Mouse (Mus musculus): ENCODE results near the gene Zc3hc1. TPM values are rescaled to one million over a fixed set of nuclear protein-coding genes. Genes with fewer than 3 reads are reported as not detected.

Zc3hc1 gene
- polyA plus RNA-seq, 1 experiment = 16.7 TPM

GRCm38 (mm10) chr6:30332262-30332661, 58.6 kb downstream of the Zc3hc1 start:
- peaks cover 14% of the 10 kb centered on the region for H3K4me1 ChIP-seq (ENCODE audit: control insufficient read depth, insufficient read depth, low read length)
- no peak overlapping the region for H3K4me3 ChIP-seq (ENCODE audit: insufficient read depth, low read length)
- no peak for TF ChIP-seq CTCF (IDR thresholded peaks at IDR 0.05; ENCODE audit: low read depth, low read length)
- no peak for TF ChIP-seq POLR2A (IDR thresholded peaks at IDR 0.05; ENCODE audit: borderline replicate concordance, low read depth, low read length)
- H3K27ac ChIP-seq (ENCODE audit: insufficient read depth, low read depth, low read length) = no peak overlapping the region

DNA sequence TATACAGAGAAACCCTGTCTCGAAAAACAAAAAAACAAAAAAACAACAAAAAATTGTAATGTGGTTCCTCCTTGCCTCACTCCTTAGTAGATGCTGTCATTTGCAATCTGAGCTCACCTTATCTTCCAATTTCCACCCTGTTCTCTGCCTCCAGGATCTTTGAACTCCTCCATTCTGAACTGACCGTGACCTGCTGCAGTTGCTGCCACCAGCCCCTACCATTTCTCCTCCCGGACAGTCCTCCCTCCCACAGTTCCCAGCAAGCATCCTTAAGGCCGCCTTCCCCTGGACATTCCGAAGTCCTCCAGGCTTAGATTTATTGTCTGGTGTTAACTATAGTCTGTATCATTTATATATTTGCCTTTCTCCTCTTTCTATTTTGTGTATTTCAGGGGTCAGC, 60.1 kb downstream of the Zc3hc1 start:
- no peak for TF ChIP-seq CTCF (IDR thresholded peaks at IDR 0.05; ENCODE audit: low read depth, low read length)
- no peak for TF ChIP-seq POLR2A (IDR thresholded peaks at IDR 0.05; ENCODE audit: borderline replicate concordance, low read depth, low read length)
- Histone ChIP-seq H3K4me3 (ENCODE audit: insufficient read depth, low read length) (no peak overlapping the region), H3K4me1 (ENCODE audit: control insufficient read depth, insufficient read depth, low read length) (peaks cover 13% of the 10 kb centered on the region), H3K27ac (ENCODE audit: insufficient read depth, low read depth, low read length) (no peak overlapping the region)

- no peak for TF ChIP-seq POLR2A (IDR thresholded peaks at IDR 0.05; ENCODE audit: borderline replicate concordance, low read depth, low read length)
- no peak for TF ChIP-seq CTCF (IDR thresholded peaks at IDR 0.05; ENCODE audit: low read depth, low read length)
- Histone ChIP-seq H3K4me1 (ENCODE audit: control insufficient read depth, insufficient read depth, low read length) (peaks cover 14% of the 10 kb centered on the region), H3K4me3 (ENCODE audit: insufficient read depth, low read length) (no peak overlapping the region), H3K27ac (ENCODE audit: insufficient read depth, low read depth, low read length) (no peak overlapping the region)
These were observed 64.8 kb downstream of the Zc3hc1 start for GRCm38 (mm10) chr6:30325932-30326501.

DNA sequence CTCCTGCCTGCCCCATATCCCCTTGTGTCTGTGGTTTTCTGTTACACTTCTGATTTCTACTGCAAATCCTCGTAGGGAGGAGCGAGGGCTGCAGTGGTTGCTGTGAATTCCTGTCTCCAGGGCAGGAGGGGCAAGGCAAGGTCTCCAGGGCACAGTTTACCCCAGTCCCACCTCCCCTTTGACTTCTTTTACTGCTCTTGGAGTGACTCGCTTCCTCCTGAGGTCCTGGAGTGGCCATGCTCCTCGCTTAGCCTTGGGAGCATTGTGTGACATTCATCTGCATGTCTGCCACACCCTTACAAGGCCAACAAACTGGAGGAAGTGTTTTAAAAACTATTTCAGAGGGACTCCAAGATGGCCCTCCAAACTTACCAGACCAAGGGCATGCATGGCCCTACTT, 69.8 kb downstream of the Zc3hc1 start:
- no peak for TF ChIP-seq CTCF (IDR thresholded peaks at IDR 0.05; ENCODE audit: low read depth, low read length)
- no peak for TF ChIP-seq POLR2A (IDR thresholded peaks at IDR 0.05; ENCODE audit: borderline replicate concordance, low read depth, low read length)
- Histone ChIP-seq H3K27ac (ENCODE audit: insufficient read depth, low read depth, low read length) (no peak overlapping the region), H3K4me3 (ENCODE audit: insufficient read depth, low read length) (no peak overlapping the region), H3K4me1 (ENCODE audit: control insufficient read depth, insufficient read depth, low read length) (peaks cover 9% of the 10 kb centered on the region)

DNA sequence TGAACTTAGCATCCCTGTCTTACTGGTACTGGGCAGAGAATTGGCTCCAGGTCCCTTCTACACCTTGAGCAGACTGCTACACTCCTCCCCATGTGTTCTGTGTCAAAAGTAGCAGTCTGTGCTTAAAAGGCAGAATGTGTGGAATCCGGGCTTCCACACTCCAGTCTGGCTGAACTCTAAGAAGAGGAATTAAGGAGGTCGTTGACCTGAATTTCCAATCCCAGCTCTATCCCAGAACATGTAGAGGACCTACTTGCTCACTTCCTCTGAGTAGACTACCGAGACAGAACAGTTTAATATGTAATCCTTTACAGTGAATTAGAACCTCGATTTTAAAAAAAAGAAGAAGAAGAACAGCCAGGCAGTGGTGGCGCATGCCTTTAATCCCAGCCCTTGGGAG, 71.6 kb downstream of the Zc3hc1 start:
- peaks cover 6% of the 10 kb centered on the region for H3K4me1 ChIP-seq (ENCODE audit: control insufficient read depth, insufficient read depth, low read length)
- H3K27ac ChIP-seq (ENCODE audit: insufficient read depth, low read depth, low read length) = no peak overlapping the region
- no peak for TF ChIP-seq POLR2A (IDR thresholded peaks at IDR 0.05; ENCODE audit: borderline replicate concordance, low read depth, low read length)
- no peak for TF ChIP-seq CTCF (IDR thresholded peaks at IDR 0.05; ENCODE audit: low read depth, low read length)
- no peak overlapping the region for H3K4me3 ChIP-seq (ENCODE audit: insufficient read depth, low read length)

Other genes with a start within 250 kb of the Zc3hc1 start
- gene Ube2h, start 86.5 kb downstream of the Zc3hc1 start, polyA plus RNA-seq (2012; ENCODE audit: insufficient read depth, insufficient read length, missing spikeins) = 38.6 and 39.4 TPM in 2 replicates
- gene Klhdc10, start 10.8 kb upstream of the Zc3hc1 start, polyA plus RNA-seq (2012; ENCODE audit: insufficient read depth, insufficient read length, missing spikeins) = 17.3 and 18.1 TPM in 2 replicates
- 23.9 and 31.8 TPM in 2 replicates for gene Tmem209, start 118.8 kb upstream of the Zc3hc1 start, polyA plus RNA-seq (2012; ENCODE audit: insufficient read depth, insufficient read length, missing spikeins)
- not detected in 2 replicates for gene Ssmem1, start 118.8 kb upstream of the Zc3hc1 start, polyA plus RNA-seq (2012; ENCODE audit: insufficient read depth, insufficient read length, missing spikeins)
- not detected in 2 replicates for gene Cpa2, start 150.6 kb upstream of the Zc3hc1 start, polyA plus RNA-seq (2012; ENCODE audit: insufficient read depth, insufficient read length, missing spikeins)
- not detected in 2 replicates for gene Cpa4, start 177.3 kb upstream of the Zc3hc1 start, polyA plus RNA-seq (2012; ENCODE audit: insufficient read depth, insufficient read length, missing spikeins)
- not detected in 2 replicates for gene Cpa5, start 220.0 kb upstream of the Zc3hc1 start, polyA plus RNA-seq (2012; ENCODE audit: insufficient read depth, insufficient read length, missing spikeins)
- gene Cpa1, start 248.2 kb upstream of the Zc3hc1 start, polyA plus RNA-seq (2012; ENCODE audit: insufficient read depth, insufficient read length, missing spikeins) = not detected in 2 replicates

Data from bone marrow macrophage, adult 2 months (primary cell).